Mouse (Mus musculus) cerebellum, adult 2 months (tissue): ENCODE measurements at regions not wholly inside any gene's neighbourhood (a gene's known extent, or its start where the extent isn't known, plus 50 kb on each side); places are given as distances from the start of the nearest gene placed in this dataset.

Source experiments
- CTCF ChIP-seq: fragments of 200-500 bp; IDR thresholded peaks from 2 replicates; pipeline ENCODE4 v1.5.1; 2011; ENCODE audit warnings: low read depth, mild to moderate bottlenecking, control low read depth, low read length, moderate library complexity, borderline replicate concordance; ENCODE audit not compliant: insufficient read depth
- POLR2A ChIP-seq: fragments of 200-500 bp; IDR thresholded peaks from 2 replicates; pipeline ENCODE4 v1.6.1; 2011; ENCODE audit warnings: low read length, control low read depth, borderline replicate concordance; ENCODE audit not compliant: insufficient read depth

- TF ChIP-seq POLR2A (no peak), CTCF (no peak)
These were observed 70.1 kb downstream of the Ier5 start for GRCm38 (mm10) chr1:155029195-155029879.
